Mouse (Mus musculus): ENCODE results near the gene Scml4. TPM values are rescaled to one million over a fixed set of nuclear protein-coding genes. Genes with fewer than 3 reads are reported as not detected.
A peak's percentile ranks its signal among the peaks of the same experiment; 100 is the strongest.

The Scml4 gene
- polyA plus RNA-seq, 1 experiment from 2014 or later: 1.3 TPM

DNA sequence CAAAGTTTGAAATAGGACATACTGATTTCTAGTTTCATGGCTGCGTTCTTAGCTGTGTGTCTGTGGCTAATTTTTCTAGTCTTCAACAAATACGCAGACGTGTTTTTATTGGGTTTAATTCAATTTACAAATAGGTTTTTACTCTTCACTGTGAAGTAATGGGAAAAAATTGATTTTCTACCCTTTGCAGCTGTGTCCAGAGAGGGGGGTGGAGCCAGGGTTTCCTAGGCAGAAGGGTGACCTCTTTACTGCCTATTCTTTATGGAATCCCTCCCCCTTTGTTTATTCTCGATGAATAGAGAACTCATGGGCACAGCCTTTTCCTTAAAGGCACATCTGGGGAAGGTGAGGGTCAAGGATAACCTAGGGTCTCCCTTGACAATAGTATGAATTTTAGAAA lies 98.5 kb downstream of the Scml4 start:
- Histone ChIP-seq H3K27me3 (peaks cover 19% of the 10 kb centered on the region), H3K9me3 (no peaks in the 10 kb centered on the region), H3K4me3 (no peak overlapping the region), H3K4me2 (peak overlapping the region; percentile 49), H3K36me3 (no peaks in the 10 kb centered on the region), H3K27ac (no peak overlapping the region), H3K4me1 (peaks cover 6% of the 10 kb centered on the region; the same call in 1 of the 2 replicates), H3K9ac (no peak overlapping the region)
- 39% methylated on average over 4 of the region's 4 CpGs for WGBS
- no peak for ATAC-seq (ENCODE audit: insufficient number of reproducible peaks, low FRiP score, low TSS enrichment, low read depth)

DNA sequence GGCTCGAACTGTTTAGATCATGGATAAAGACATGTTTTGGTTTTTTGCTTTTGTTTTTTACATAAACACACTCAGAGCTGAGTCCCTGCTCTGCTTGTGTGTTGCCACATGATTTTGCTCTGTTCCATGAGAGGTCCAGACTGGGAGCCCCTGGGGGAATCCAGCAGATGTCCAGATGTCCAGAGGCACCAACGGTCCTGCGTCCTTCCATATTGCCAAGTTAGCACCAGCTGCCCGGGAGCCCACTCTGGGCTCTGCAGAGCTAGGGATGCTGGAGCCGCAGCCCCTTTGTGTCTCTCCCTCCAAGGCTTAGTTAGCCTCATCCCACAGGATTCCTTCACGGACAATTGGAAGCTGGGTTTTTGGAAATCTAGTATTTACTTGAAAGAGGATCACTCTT lies 101.6 kb downstream of the Scml4 start:
- peaks cover 6% of the 10 kb centered on the region; the same call in 1 of the 2 replicates for H3K4me1 ChIP-seq
- 0 out of 2 replicates have a peak overlapping the region, but pooled peaks have one; percentile 55 for H3K27ac ChIP-seq
- no peak overlapping the region for H3K4me2 ChIP-seq
- H3K27me3 ChIP-seq: peaks cover 17% of the 10 kb centered on the region
- 40% methylated on average over 6 of the region's 6 CpGs for WGBS
- no peak overlapping the region for H3K4me3 ChIP-seq
- H3K36me3 ChIP-seq: no peaks in the 10 kb centered on the region
- ATAC-seq (ENCODE audit: insufficient number of reproducible peaks, low FRiP score, low TSS enrichment, low read depth): no peak
- no peaks in the 10 kb centered on the region for H3K9me3 ChIP-seq
- no peak overlapping the region for H3K9ac ChIP-seq

GRCm38 (mm10) chr10:42962181-42962601 lies 102.0 kb downstream of the Scml4 start:
- Histone ChIP-seq H3K27ac (no peak overlapping the region), H3K9ac (no peak overlapping the region), H3K4me2 (no peak overlapping the region), H3K27me3 (peaks cover 13% of the 10 kb centered on the region), H3K9me3 (no peaks in the 10 kb centered on the region), H3K36me3 (no peaks in the 10 kb centered on the region), H3K4me3 (no peak overlapping the region), H3K4me1 (peaks cover 6% of the 10 kb centered on the region; the same call in 1 of the 2 replicates)
- 56% methylated on average over 6 of the region's 6 CpGs for WGBS
- ATAC-seq (ENCODE audit: insufficient number of reproducible peaks, low FRiP score, low TSS enrichment, low read depth): no peak

- Histone ChIP-seq H3K9ac (no peak overlapping the region), H3K4me1 (peaks cover 6% of the 10 kb centered on the region; the same call in 1 of the 2 replicates), H3K36me3 (no peaks in the 10 kb centered on the region), H3K4me2 (no peak overlapping the region), H3K27ac (no peak overlapping the region), H3K27me3 (peaks cover 9% of the 10 kb centered on the region), H3K4me3 (no peak overlapping the region), H3K9me3 (no peaks in the 10 kb centered on the region)
- no peak for ATAC-seq (ENCODE audit: insufficient number of reproducible peaks, low FRiP score, low TSS enrichment, low read depth)
- WGBS: 87% methylated on average over 13 of the region's 13 CpGs
Observed at GRCm38 (mm10) chr10:42962655-42963054, 102.5 kb downstream of the Scml4 start.

GRCm38 (mm10) chr10:42963061-42963460 lies 102.9 kb downstream of the Scml4 start:
- no peak for ATAC-seq (ENCODE audit: insufficient number of reproducible peaks, low FRiP score, low TSS enrichment, low read depth)
- WGBS: 95% methylated on average over 2 of the region's 2 CpGs
- H3K4me3 ChIP-seq: no peak overlapping the region
- no peak overlapping the region for H3K27ac ChIP-seq
- H3K4me1 ChIP-seq: peaks cover 2% of the 10 kb centered on the region; the same call in 1 of the 2 replicates
- peaks cover 9% of the 10 kb centered on the region; the same call in 1 of the 2 replicates for H3K27me3 ChIP-seq
- H3K4me2 ChIP-seq: no peak overlapping the region
- no peak overlapping the region for H3K9ac ChIP-seq
- no peaks in the 10 kb centered on the region for H3K9me3 ChIP-seq
- no peaks in the 10 kb centered on the region for H3K36me3 ChIP-seq

GRCm38 (mm10) chr10:42968332-42968731 lies 108.2 kb downstream of the Scml4 start:
- 29% methylated on average over 2 of the region's 2 CpGs for WGBS
- Histone ChIP-seq H3K36me3 (no peaks in the 10 kb centered on the region), H3K27ac (no peak overlapping the region), H3K27me3 (no peaks in the 10 kb centered on the region), H3K9me3 (no peaks in the 10 kb centered on the region), H3K4me3 (no peak overlapping the region), H3K9ac (no peak overlapping the region), H3K4me2 (no peak overlapping the region), H3K4me1 (peaks cover 11% of the 10 kb centered on the region; the same call in 1 of the 2 replicates)
- ATAC-seq (ENCODE audit: insufficient number of reproducible peaks, low FRiP score, low TSS enrichment, low read depth): no peak

- no peak overlapping the region for H3K9ac ChIP-seq
- no peak for ATAC-seq (ENCODE audit: insufficient number of reproducible peaks, low FRiP score, low TSS enrichment, low read depth)
- WGBS: 34% methylated on average over 18 of the region's 18 CpGs
- no peak overlapping the region for H3K4me2 ChIP-seq
- no peak overlapping the region for H3K4me3 ChIP-seq
- no peaks in the 10 kb centered on the region for H3K9me3 ChIP-seq
- H3K4me1 ChIP-seq: peaks cover 20% of the 10 kb centered on the region; the same call in 1 of the 2 replicates
- H3K27ac ChIP-seq: no peak overlapping the region
- no peaks in the 10 kb centered on the region for H3K27me3 ChIP-seq
- H3K36me3 ChIP-seq: no peaks in the 10 kb centered on the region
Observed at GRCm38 (mm10) chr10:42972504-42973172, 112.5 kb downstream of the Scml4 start.

GRCm38 (mm10) chr10:42973537-42973936 lies 113.4 kb downstream of the Scml4 start:
- H3K27ac ChIP-seq: peak overlapping the region; percentile 22; the same call in 1 of the 2 replicates
- no peak for ATAC-seq (ENCODE audit: insufficient number of reproducible peaks, low FRiP score, low TSS enrichment, low read depth)
- H3K9ac ChIP-seq: no peak overlapping the region
- H3K9me3 ChIP-seq: no peaks in the 10 kb centered on the region
- H3K4me3 ChIP-seq: no peak overlapping the region
- 33% methylated on average over 4 of the region's 4 CpGs for WGBS
- H3K27me3 ChIP-seq: no peaks in the 10 kb centered on the region
- H3K4me1 ChIP-seq: peaks cover 20% of the 10 kb centered on the region; the same call in 1 of the 2 replicates
- H3K4me2 ChIP-seq: no peak overlapping the region
- no peaks in the 10 kb centered on the region for H3K36me3 ChIP-seq

DNA sequence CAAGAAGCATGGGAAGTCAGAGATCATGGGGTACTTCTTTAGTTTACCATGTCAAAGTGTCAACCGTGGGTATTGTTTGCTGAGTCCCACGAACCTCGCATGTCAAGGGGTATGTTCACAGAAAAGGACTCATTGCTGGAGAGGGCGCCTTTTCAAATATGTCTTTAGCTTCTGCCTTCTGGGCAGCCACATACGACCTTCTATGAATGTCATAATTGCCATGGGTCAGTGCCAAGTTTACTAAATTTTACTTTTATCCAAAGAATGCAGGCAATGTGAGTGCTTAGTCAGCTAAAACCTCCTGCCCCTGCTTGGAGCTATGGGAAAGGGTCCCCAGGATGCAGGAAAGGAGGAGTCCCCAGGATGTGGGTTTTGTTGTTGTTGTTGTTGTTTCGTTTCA lies 116.4 kb downstream of the Scml4 start:
- Histone ChIP-seq H3K4me2 (no peak overlapping the region), H3K27ac (no peak overlapping the region), H3K4me1 (peaks cover 21% of the 10 kb centered on the region; the same call in 1 of the 2 replicates), H3K36me3 (no peaks in the 10 kb centered on the region), H3K9ac (no peak overlapping the region), H3K27me3 (no peaks in the 10 kb centered on the region), H3K9me3 (no peaks in the 10 kb centered on the region), H3K4me3 (no peak overlapping the region)
- ATAC-seq (ENCODE audit: insufficient number of reproducible peaks, low FRiP score, low TSS enrichment, low read depth): no peak
- 75% methylated on average over 6 of the region's 6 CpGs for WGBS

DNA sequence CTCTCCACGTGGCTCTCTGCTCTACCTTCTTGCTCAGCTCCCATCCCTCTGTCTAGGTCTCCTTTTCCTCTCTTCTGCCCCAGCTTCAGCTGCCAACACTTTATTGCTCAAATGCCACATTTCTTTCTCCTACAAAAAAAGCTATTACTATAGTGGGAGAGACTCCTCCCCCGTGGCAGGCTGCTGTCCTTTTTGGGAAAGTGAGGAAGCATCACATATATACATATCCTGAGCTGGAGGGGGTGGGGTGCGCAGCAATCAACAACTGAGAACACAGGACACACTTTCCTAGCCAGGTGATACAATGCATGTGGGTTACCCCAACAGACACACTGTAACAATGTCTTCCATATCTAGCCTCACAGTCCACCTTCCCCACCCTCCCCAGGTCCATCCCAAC lies 118.2 kb downstream of the Scml4 start:
- Histone ChIP-seq H3K27ac (no peak overlapping the region), H3K9ac (no peak overlapping the region), H3K27me3 (no peaks in the 10 kb centered on the region), H3K4me3 (no peak overlapping the region), H3K9me3 (no peaks in the 10 kb centered on the region), H3K4me1 (peaks cover 11% of the 10 kb centered on the region; the same call in 1 of the 2 replicates), H3K4me2 (no peak overlapping the region), H3K36me3 (no peaks in the 10 kb centered on the region)
- WGBS: 64% methylated on average over 3 of the region's 3 CpGs
- no peak for ATAC-seq (ENCODE audit: insufficient number of reproducible peaks, low FRiP score, low TSS enrichment, low read depth)

- H3K36me3 ChIP-seq: no peaks in the 10 kb centered on the region
- 56% methylated on average over 7 of the region's 7 CpGs for WGBS
- no peak overlapping the region for H3K4me3 ChIP-seq
- no peak overlapping the region for H3K27ac ChIP-seq
- H3K4me1 ChIP-seq: peaks cover 3% of the 10 kb centered on the region; the same call in 1 of the 2 replicates
- no peak overlapping the region for H3K9ac ChIP-seq
- no peaks in the 10 kb centered on the region for H3K9me3 ChIP-seq
- ATAC-seq (ENCODE audit: insufficient number of reproducible peaks, low FRiP score, low TSS enrichment, low read depth): no peak
- no peak overlapping the region for H3K4me2 ChIP-seq
- H3K27me3 ChIP-seq: no peaks in the 10 kb centered on the region
Observed at GRCm38 (mm10) chr10:42980999-42981757, 121.0 kb downstream of the Scml4 start.

DNA sequence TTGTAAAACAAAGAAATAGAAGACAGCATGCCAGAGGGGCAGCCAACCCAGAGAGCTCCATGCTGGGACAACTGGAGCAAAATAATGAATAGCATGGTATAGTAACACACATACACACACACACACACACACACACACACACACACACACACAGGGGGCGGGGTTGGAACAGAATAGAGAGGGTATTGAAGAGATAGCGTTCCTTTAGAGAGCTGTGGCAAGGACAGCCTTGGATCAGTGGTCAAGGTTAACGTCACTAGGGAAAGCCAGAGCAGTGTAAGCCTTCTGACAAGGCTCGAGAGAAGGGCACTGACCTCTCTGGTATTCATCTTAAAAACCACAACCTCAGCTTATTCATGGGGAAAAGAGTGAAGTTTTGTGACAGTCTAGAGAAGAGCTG lies 124.7 kb downstream of the Scml4 start:
- no peak overlapping the region for H3K9ac ChIP-seq
- no peaks in the 10 kb centered on the region for H3K36me3 ChIP-seq
- H3K27me3 ChIP-seq: no peaks in the 10 kb centered on the region
- H3K9me3 ChIP-seq: no peaks in the 10 kb centered on the region
- H3K4me1 ChIP-seq: peaks cover 16% of the 10 kb centered on the region; the same call in 1 of the 2 replicates
- no peak overlapping the region for H3K4me3 ChIP-seq
- H3K4me2 ChIP-seq: no peak overlapping the region
- H3K27ac ChIP-seq: no peak overlapping the region
- ATAC-seq (ENCODE audit: insufficient number of reproducible peaks, low FRiP score, low TSS enrichment, low read depth): no peak
- WGBS: 71% methylated on average over 4 of the region's 4 CpGs
